In the genomic region with DNA sequence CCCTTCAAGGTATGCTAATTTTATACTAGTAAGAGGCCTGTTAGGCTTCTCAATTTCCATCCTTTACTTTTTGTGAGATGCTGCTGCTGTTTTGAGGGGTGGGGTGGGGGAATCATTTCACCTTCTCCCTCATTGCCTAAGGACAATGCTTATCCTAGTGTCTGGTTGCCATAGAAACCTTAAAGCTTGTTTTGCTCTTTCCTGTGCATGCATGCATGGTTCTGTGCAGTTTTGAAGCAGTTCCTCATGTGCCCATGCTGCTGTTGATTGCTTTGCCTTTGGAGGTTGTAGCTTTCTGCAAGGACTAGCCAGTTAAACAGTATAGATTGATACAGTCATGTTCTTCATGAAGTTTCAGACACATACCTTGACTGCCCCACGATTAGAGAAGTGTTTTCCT, we compare ENCODE assay signal across 24 mouse cellular contexts. TPM values are rescaled to one million over a fixed set of nuclear protein-coding genes. Genes with fewer than 3 reads are reported as not detected.
DNase-seq lines count a peak whose midpoint lies in the region; ATAC-seq and TF ChIP-seq lines count a peak whose summit lies in the region.
"Had no signal": no experiment of that assay in that cellular context is flagged by ENCODE, and none has a peak within 500 bp of the region (broad histone marks: within the 10 kb centered on the region; RNA-seq: fewer than 3 reads in every experiment).

No protein-coding gene starts in this region.

- DNase-seq in hindbrain, embryonic 10.5 days (ENCODE audit: low spot score): no peak
- peak; percentile 14 for DNase-seq in forebrain, postnatal 0 days
- DNase-seq in cerebellum, adult 18-20 months: no peak
- no peak for DNase-seq in gastrocnemius, postnatal 10 days
- DNase-seq: adrenal gland, adult 2 months; cerebellum, adult 9-10 months; heart, postnatal 4 days; kidney, adult 8-10 months; kidney, postnatal 10 days; liver, postnatal 0 days; lung, postnatal 10 days; right cerebral cortex, postnatal 14 days; thymus, adult 2 months had no signal

- no peaks in the 10 kb centered on the region for H3K27me3 ChIP-seq in hindbrain, embryonic 10.5 days (ENCODE audit: insufficient read depth, poor library complexity, severe bottlenecking)
- H3K27me3 ChIP-seq in hindbrain, embryonic 13.5 days: no peaks in the 10 kb centered on the region
- H3K27me3 ChIP-seq in neural tube, embryonic 13.5 days: no peaks in the 10 kb centered on the region
- H3K27me3 ChIP-seq in neural tube, embryonic 15.5 days (replicated peaks): no peaks in the 10 kb centered on the region
- no peaks in the 10 kb centered on the region for H3K27me3 ChIP-seq in forebrain, postnatal 0 days (ENCODE audit: insufficient read depth, low read length)
- H3K27me3 ChIP-seq: embryonic facial prominence, embryonic 12.5 days; heart, embryonic 15.5 days; intestine, embryonic 15.5 days; limb, embryonic 12.5 days had no signal

- no peak overlapping the region for H3K4me3 ChIP-seq in hindbrain, embryonic 10.5 days
- no peak overlapping the region for H3K4me3 ChIP-seq in hindbrain, embryonic 13.5 days
- H3K4me3 ChIP-seq in neural tube, embryonic 13.5 days: no peak overlapping the region
- no peak overlapping the region for H3K4me3 ChIP-seq in neural tube, embryonic 15.5 days (replicated peaks)
- H3K4me3 ChIP-seq in forebrain, postnatal 0 days (ENCODE audit: low read depth, low read length): no peak overlapping the region
- H3K4me3 ChIP-seq: embryonic facial prominence, embryonic 12.5 days; heart, embryonic 15.5 days; intestine, embryonic 15.5 days; limb, embryonic 12.5 days; midbrain, embryonic 10.5 days had no signal

- no peak for ATAC-seq in hindbrain, embryonic 13.5 days (ENCODE audit: low FRiP score)
- ATAC-seq in neural tube, embryonic 13.5 days (ENCODE audit: low read depth): no peak
- ATAC-seq in neural tube, embryonic 15.5 days (ENCODE audit: low FRiP score): no peak
- no peak for ATAC-seq in forebrain, postnatal 0 days
- ATAC-seq: intestine, embryonic 15.5 days; liver, postnatal 0 days had no signal

- H3K4me1 ChIP-seq in hindbrain, embryonic 10.5 days (replicated peaks): peaks cover 53% of the 10 kb centered on the region
- H3K4me1 ChIP-seq in hindbrain, embryonic 13.5 days (replicated peaks): peaks cover 47% of the 10 kb centered on the region
- H3K4me1 ChIP-seq in neural tube, embryonic 13.5 days (replicated peaks): peaks cover 67% of the 10 kb centered on the region
- H3K4me1 ChIP-seq in neural tube, embryonic 15.5 days: peaks cover 33% of the 10 kb centered on the region
- peaks cover 8% of the 10 kb centered on the region; the same call in 1 of the 2 replicates for H3K4me1 ChIP-seq in forebrain, postnatal 0 days (ENCODE audit: insufficient read depth)

- no peaks in the 10 kb centered on the region for H3K9me3 ChIP-seq in hindbrain, embryonic 10.5 days
- H3K9me3 ChIP-seq in hindbrain, embryonic 13.5 days: no peaks in the 10 kb centered on the region
- H3K9me3 ChIP-seq in neural tube, embryonic 13.5 days: no peaks in the 10 kb centered on the region
- no peaks in the 10 kb centered on the region for H3K9me3 ChIP-seq in neural tube, embryonic 15.5 days (replicated peaks)
- no peaks in the 10 kb centered on the region for H3K9me3 ChIP-seq in forebrain, postnatal 0 days (ENCODE audit: low read length)
- H3K9me3 ChIP-seq: embryonic facial prominence, embryonic 12.5 days; heart, embryonic 15.5 days; intestine, embryonic 15.5 days; limb, embryonic 12.5 days; midbrain, embryonic 10.5 days had no signal

- 86% methylated on average over 1 of the region's 1 CpGs for WGBS in hindbrain, embryonic 10.5 days
- 67% methylated on average over 1 of the region's 1 CpGs for WGBS in hindbrain, embryonic 13.5 days
- WGBS in neural tube, embryonic 13.5 days: 72% methylated on average over 1 of the region's 1 CpGs
- 80% methylated on average over 1 of the region's 1 CpGs for WGBS in neural tube, embryonic 15.5 days
- 63% methylated on average over 1 of the region's 1 CpGs for WGBS in forebrain, postnatal 0 days

- no peaks in the 10 kb centered on the region for H3K36me3 ChIP-seq in hindbrain, embryonic 10.5 days
- no peaks in the 10 kb centered on the region for H3K36me3 ChIP-seq in hindbrain, embryonic 13.5 days
- no peaks in the 10 kb centered on the region for H3K36me3 ChIP-seq in neural tube, embryonic 13.5 days
- no peaks in the 10 kb centered on the region for H3K36me3 ChIP-seq in neural tube, embryonic 15.5 days
- H3K36me3 ChIP-seq in forebrain, postnatal 0 days (ENCODE audit: insufficient read depth): no peaks in the 10 kb centered on the region
- H3K36me3 ChIP-seq: embryonic facial prominence, embryonic 12.5 days; heart, embryonic 15.5 days; intestine, embryonic 15.5 days; limb, embryonic 12.5 days; midbrain, embryonic 10.5 days had no signal

- no peak overlapping the region for H3K4me2 ChIP-seq in hindbrain, embryonic 13.5 days
- no peak overlapping the region for H3K4me2 ChIP-seq in neural tube, embryonic 13.5 days
- no peak overlapping the region for H3K4me2 ChIP-seq in neural tube, embryonic 15.5 days
- H3K4me2 ChIP-seq in forebrain, postnatal 0 days (ENCODE audit: low read depth): no peak overlapping the region
- H3K4me2 ChIP-seq: embryonic facial prominence, embryonic 12.5 days; heart, embryonic 15.5 days; intestine, embryonic 15.5 days; limb, embryonic 12.5 days; liver, embryonic 11.5 days had no signal

- no peak for TF ChIP-seq CTCF in forebrain, postnatal 0 days (IDR thresholded peaks at IDR 0.05; ENCODE audit: low read depth)

- peak overlapping the region; percentile 35; the same call in 1 of the 2 replicates for H3K27ac ChIP-seq in hindbrain, embryonic 10.5 days
- no peak overlapping the region for H3K27ac ChIP-seq in hindbrain, embryonic 13.5 days
- H3K27ac ChIP-seq in neural tube, embryonic 13.5 days (replicated peaks): 0 out of 2 replicates have a peak overlapping the region, but pooled peaks have one; percentile 79
- no peak overlapping the region for H3K27ac ChIP-seq in neural tube, embryonic 15.5 days (replicated peaks)
- no peak overlapping the region for H3K27ac ChIP-seq in forebrain, postnatal 0 days (ENCODE audit: low read depth, low read length)
- H3K27ac ChIP-seq: heart, embryonic 15.5 days; intestine, embryonic 15.5 days; limb, embryonic 12.5 days; stomach, postnatal 0 days had no signal

- H3K9ac ChIP-seq in hindbrain, embryonic 13.5 days: no peak overlapping the region
- H3K9ac ChIP-seq in neural tube, embryonic 13.5 days: no peak overlapping the region
- no peak overlapping the region for H3K9ac ChIP-seq in neural tube, embryonic 15.5 days (replicated peaks)
- no peak overlapping the region for H3K9ac ChIP-seq in forebrain, postnatal 0 days
- H3K9ac ChIP-seq: embryonic facial prominence, embryonic 12.5 days; heart, embryonic 15.5 days; intestine, embryonic 15.5 days; limb, embryonic 12.5 days; liver, postnatal 0 days had no signal

RNA-seq across cellular contexts. Expression of a gene that starts 5.2 kb away (rescaled TPM):
- 9.0 and 9.7 TPM in 2 replicates for polyA plus RNA-seq in hindbrain, embryonic 10.5 days (2016; fragmentation: Nextera tagmentation; extraction: Ambion mirVana)
- polyA plus RNA-seq in hindbrain, embryonic 13.5 days (2015; fragmentation: Nextera tagmentation; extraction: Ambion mirVana): 4.3 and 5.4 TPM in 2 replicates
- polyA plus RNA-seq in neural tube, embryonic 13.5 days (2015; fragmentation: Nextera tagmentation; extraction: Ambion mirVana): 4.1 and 5.4 TPM in 2 replicates
- polyA plus RNA-seq in neural tube, embryonic 15.5 days (2015; fragmentation: Nextera tagmentation; extraction: Ambion mirVana): 4.1 and 4.7 TPM in 2 replicates
- total RNA-seq in forebrain, postnatal 0 days (2014; rRNA removed): 4.7 and 5.3 TPM in 2 replicates
- polyA plus RNA-seq in forebrain, postnatal 0 days (2015; fragmentation: Nextera tagmentation; extraction: Ambion mirVana): 1.7 and 2.2 TPM in 2 replicates
- total RNA-seq in gastrocnemius, postnatal 10 days (2021): 10 to 100 TPM; 12.2 to 13.2 TPM

RNA-seq across cellular contexts. Expression of a gene that starts 30.2 kb away (rescaled TPM):
- 8.3 and 9.3 TPM in 2 replicates for polyA plus RNA-seq in hindbrain, embryonic 10.5 days (2016; fragmentation: Nextera tagmentation; extraction: Ambion mirVana)
- polyA plus RNA-seq in hindbrain, embryonic 13.5 days (2015; fragmentation: Nextera tagmentation; extraction: Ambion mirVana): 8.5 and 8.7 TPM in 2 replicates
- polyA plus RNA-seq in neural tube, embryonic 13.5 days (2015; fragmentation: Nextera tagmentation; extraction: Ambion mirVana): 7.1 and 8.2 TPM in 2 replicates
- polyA plus RNA-seq in neural tube, embryonic 15.5 days (2015; fragmentation: Nextera tagmentation; extraction: Ambion mirVana): 7.5 and 8.1 TPM in 2 replicates
- total RNA-seq in forebrain, postnatal 0 days (2014; rRNA removed): 32.7 and 45.3 TPM in 2 replicates
- polyA plus RNA-seq in forebrain, postnatal 0 days (2015; fragmentation: Nextera tagmentation; extraction: Ambion mirVana): 3.0 and 4.4 TPM in 2 replicates
- 10 to 100 TPM; 62.4 to 76.2 TPM for total RNA-seq in gastrocnemius, postnatal 10 days (2021)
- total RNA-seq: MEL had no signal

Comparison
In these comparisons a context has a peak if more than half of its experiments do, and no peak if none do; other contexts are left out.
1. H3K27ac ChIP-seq: peak in hindbrain, embryonic 10.5 days (single experiment) and neural tube, embryonic 13.5 days (single experiment); none in hindbrain, embryonic 13.5 days (single experiment), neural tube, embryonic 15.5 days (single experiment) and forebrain, postnatal 0 days (single experiment).